Mouse (Mus musculus) small intestine, adult 2 months (tissue): ENCODE measurements at regions not wholly inside any gene's neighbourhood (a gene's known extent, or its start where the extent isn't known, plus 50 kb on each side); places are given as distances from the start of the nearest gene placed in this dataset.

Experiments
- CTCF ChIP-seq: fragments of 200-500 bp; IDR thresholded peaks from 2 replicates; pipeline ENCODE4 v1.5.1; 2012; ENCODE audit warnings: low read depth, mild to moderate bottlenecking, control low read depth, inconsistent platforms, low read length, moderate library complexity, mixed read lengths; ENCODE audit not compliant: insufficient replicate concordance, insufficient read length; ENCODE audit errors: extremely low read depth
- POLR2A ChIP-seq: fragments of 200-500 bp; IDR thresholded peaks from 2 replicates; pipeline ENCODE4 v1.6.1; 2012; ENCODE audit warnings: low read depth, mild to moderate bottlenecking, control low read depth, inconsistent platforms, low read length, moderate library complexity

DNA sequence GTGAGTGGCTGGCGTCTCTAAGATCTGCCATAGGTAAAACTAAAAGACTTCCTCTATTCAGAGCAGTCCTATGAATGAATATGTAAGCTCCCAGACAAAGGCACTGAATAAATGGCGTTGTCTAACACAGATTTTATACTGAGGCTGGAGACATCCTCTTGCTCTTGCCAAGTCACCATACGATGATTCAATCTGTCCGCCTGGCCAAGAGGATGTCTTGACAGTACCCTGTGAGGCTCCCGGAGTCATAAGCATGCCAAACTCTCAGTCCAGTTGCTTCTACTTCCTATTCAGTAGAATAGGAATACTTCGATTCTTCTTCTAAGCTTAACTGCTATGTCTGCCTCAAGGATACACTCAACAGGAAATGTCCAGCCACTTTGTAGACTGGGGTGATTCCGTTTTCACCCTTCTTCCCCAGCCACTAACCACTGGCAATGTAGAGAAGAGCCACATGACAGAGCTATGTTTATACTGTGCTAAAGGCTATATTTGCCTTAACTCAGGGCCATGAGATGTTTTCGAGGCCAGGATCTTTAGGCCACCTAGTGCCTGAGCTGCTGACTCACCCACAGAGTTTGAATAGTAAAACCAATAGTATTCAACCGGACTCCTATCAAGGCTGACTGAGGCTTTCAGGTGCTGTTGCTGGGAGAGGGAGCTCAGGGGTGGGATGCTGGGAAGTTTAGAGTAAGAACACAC lies 188.7 kb upstream of the Atp5g3 start:
- TF ChIP-seq CTCF, result no peak
- no peak for TF ChIP-seq POLR2A
